Mouse (Mus musculus): ENCODE measurements around the gene Kcnj9. TPM values are rescaled to one million over a fixed set of nuclear protein-coding genes. Genes with fewer than 3 reads are reported as not detected.

The Kcnj9 gene
- total RNA-seq, 2 experiments from 2014 or later = 2.5 TPM; not detected in 1

Other genes starting within 250 kb of the Kcnj9 start
- gene Copa, start 246.8 kb downstream of the Kcnj9 start, total RNA-seq (2015; ENCODE audit: low replicate concordance) = 44.9 and 67.4 TPM in 2 replicates
- gene Copa, start 246.8 kb downstream of the Kcnj9 start, total RNA-seq (2017; ENCODE audit: low replicate concordance) = 41.3 and 47.1 TPM in 2 replicates
- gene Ncstn, start 246.5 kb downstream of the Kcnj9 start, total RNA-seq (2015; ENCODE audit: low replicate concordance) = 43.2 and 52.0 TPM in 2 replicates
- gene Ncstn, start 246.5 kb downstream of the Kcnj9 start, total RNA-seq (2017; ENCODE audit: low replicate concordance) = 14.7 and 16.4 TPM in 2 replicates
- gene Pex19, start 202.6 kb downstream of the Kcnj9 start, total RNA-seq (2015; ENCODE audit: low replicate concordance) = 14.7 and 15.1 TPM in 2 replicates
- gene Pex19, start 202.6 kb downstream of the Kcnj9 start, total RNA-seq (2017; ENCODE audit: low replicate concordance) = 15.4 and 21.5 TPM in 2 replicates
- 77.5 TPM in 2 replicates for gene Dcaf8, start 181.2 kb downstream of the Kcnj9 start, total RNA-seq (2015; ENCODE audit: low replicate concordance)
- gene Dcaf8, start 181.2 kb downstream of the Kcnj9 start, total RNA-seq (2017; ENCODE audit: low replicate concordance) = 141 and 176 TPM in 2 replicates
- 5.4 and 12.2 TPM in 2 replicates for gene Pea15a, start 122.5 kb downstream of the Kcnj9 start, total RNA-seq (2015; ENCODE audit: low replicate concordance)
- 3.3 and 6.0 TPM in 2 replicates for gene Pea15a, start 122.5 kb downstream of the Kcnj9 start, total RNA-seq (2017; ENCODE audit: low replicate concordance)
- gene Casq1, start 109.5 kb downstream of the Kcnj9 start, total RNA-seq (2015; ENCODE audit: low replicate concordance) = not detected in 2 replicates
- gene Casq1, start 109.5 kb downstream of the Kcnj9 start, total RNA-seq (2017; ENCODE audit: low replicate concordance) = not detected in 2 replicates
- gene Atp1a4, start 70.9 kb downstream of the Kcnj9 start, total RNA-seq (2015; ENCODE audit: low replicate concordance) = not detected in 2 replicates
- gene Atp1a4, start 70.9 kb downstream of the Kcnj9 start, total RNA-seq (2017; ENCODE audit: low replicate concordance) = not detected in 2 replicates
- 14.4 and 15.1 TPM in 2 replicates for gene Igsf8, start 67.7 kb downstream of the Kcnj9 start, total RNA-seq (2015; ENCODE audit: low replicate concordance)
- 3.1 and 3.3 TPM in 2 replicates for gene Igsf8, start 67.7 kb downstream of the Kcnj9 start, total RNA-seq (2017; ENCODE audit: low replicate concordance)
- gene Atp1a2, start 31.3 kb downstream of the Kcnj9 start, total RNA-seq (2015; ENCODE audit: low replicate concordance) = not detected in 2 replicates
- gene Atp1a2, start 31.3 kb downstream of the Kcnj9 start, total RNA-seq (2017; ENCODE audit: low replicate concordance) = not detected in 2 replicates
- gene Kcnj10, start 11.9 kb upstream of the Kcnj9 start, total RNA-seq (2015; ENCODE audit: low replicate concordance) = 8.8 and 13.0 TPM in 2 replicates
- 1.5 and 1.9 TPM in 2 replicates for gene Kcnj10, start 11.9 kb upstream of the Kcnj9 start, total RNA-seq (2017; ENCODE audit: low replicate concordance)
- 10.9 and 11.9 TPM in 2 replicates for gene Pigm, start 47.2 kb upstream of the Kcnj9 start, total RNA-seq (2015; ENCODE audit: low replicate concordance)
- gene Pigm, start 47.2 kb upstream of the Kcnj9 start, total RNA-seq (2017; ENCODE audit: low replicate concordance) = 8.7 and 13.2 TPM in 2 replicates
- 1.1 TPM in 1 of 2 replicates, not detected in the other for gene Slamf9, start 146.0 kb upstream of the Kcnj9 start, total RNA-seq (2015; ENCODE audit: low replicate concordance)
- gene Slamf9, start 146.0 kb upstream of the Kcnj9 start, total RNA-seq (2017; ENCODE audit: low replicate concordance) = 0.90 and 2.7 TPM in 2 replicates
- not detected in 2 replicates for gene Igsf9, start 152.5 kb upstream of the Kcnj9 start, total RNA-seq (2015; ENCODE audit: low replicate concordance)
- gene Igsf9, start 152.5 kb upstream of the Kcnj9 start, total RNA-seq (2017; ENCODE audit: low replicate concordance) = 2.4 TPM in 1 of 2 replicates, not detected in the other
- gene Tagln2, start 170.7 kb upstream of the Kcnj9 start, total RNA-seq (2015; ENCODE audit: low replicate concordance) = 95.6 and 112 TPM in 2 replicates
- gene Tagln2, start 170.7 kb upstream of the Kcnj9 start, total RNA-seq (2017; ENCODE audit: low replicate concordance) = 21.1 and 56.0 TPM in 2 replicates
- not detected in 2 replicates for gene Cfap45, start 191.5 kb upstream of the Kcnj9 start, total RNA-seq (2015; ENCODE audit: low replicate concordance)
- not detected in 2 replicates for gene Cfap45, start 191.5 kb upstream of the Kcnj9 start, total RNA-seq (2017; ENCODE audit: low replicate concordance)
- not detected in 2 replicates for gene Vsig8, start 226.6 kb upstream of the Kcnj9 start, total RNA-seq (2015; ENCODE audit: low replicate concordance)
- gene Vsig8, start 226.6 kb upstream of the Kcnj9 start, total RNA-seq (2017; ENCODE audit: low replicate concordance) = not detected in 2 replicates